Mouse (Mus musculus): ENCODE measurements around the gene Mypn.

GRCm38 (mm10) chr10:63100657-63101056, 103.1 kb downstream of the Mypn start:
- TF ChIP-seq CTCF (IDR thresholded peaks at IDR 0.05; ENCODE audit: extremely low read depth, insufficient read depth, insufficient read length, insufficient replicate concordance) (no peak), POLR2A (IDR thresholded peaks at IDR 0.05; ENCODE audit: low read depth, low read length) (no peak)

All from spleen, adult 2 months (tissue).